Mouse (Mus musculus): ENCODE measurements around the gene Hspb7. TPM values are rescaled to one million over a fixed set of nuclear protein-coding genes. Genes with fewer than 3 reads are reported as not detected.

Hspb7 gene
- polyA plus RNA-seq (2017; shearing (Covaris generic)): not detected

DNA sequence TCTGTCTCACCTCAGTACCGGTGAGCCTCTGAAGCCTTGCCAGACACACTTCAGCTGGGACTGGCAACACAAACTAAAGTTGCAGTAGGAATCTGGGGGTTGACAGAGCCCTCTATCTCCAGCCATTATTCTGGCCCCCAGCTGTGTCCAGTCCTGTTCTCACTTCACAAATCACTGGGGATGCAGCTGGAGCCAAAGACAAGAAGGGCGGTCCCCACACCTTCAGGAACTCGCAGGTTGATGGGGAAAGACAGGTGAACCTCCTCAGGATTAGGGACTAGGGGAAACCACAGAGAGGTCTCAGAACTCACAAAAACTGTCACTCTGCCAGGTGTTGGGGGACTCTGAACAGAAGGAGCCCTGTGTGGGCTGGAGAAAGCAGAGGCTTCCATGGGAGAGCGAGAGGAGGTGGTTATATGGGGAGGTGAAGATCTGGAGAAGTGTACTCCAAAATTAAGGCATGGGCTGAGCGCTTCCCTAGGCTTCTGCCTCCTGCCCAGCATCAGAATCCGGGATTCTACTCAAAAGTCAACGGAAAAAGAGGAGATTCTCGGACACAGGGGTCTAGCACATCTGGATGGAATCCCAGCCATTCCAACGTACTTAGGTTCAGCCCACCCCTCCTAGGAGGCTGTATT, at the start of gene Hspb7:
Hspb7 (plus strand) TSS at position 588 of the 638 bp plus-strand sequence.

DNA sequence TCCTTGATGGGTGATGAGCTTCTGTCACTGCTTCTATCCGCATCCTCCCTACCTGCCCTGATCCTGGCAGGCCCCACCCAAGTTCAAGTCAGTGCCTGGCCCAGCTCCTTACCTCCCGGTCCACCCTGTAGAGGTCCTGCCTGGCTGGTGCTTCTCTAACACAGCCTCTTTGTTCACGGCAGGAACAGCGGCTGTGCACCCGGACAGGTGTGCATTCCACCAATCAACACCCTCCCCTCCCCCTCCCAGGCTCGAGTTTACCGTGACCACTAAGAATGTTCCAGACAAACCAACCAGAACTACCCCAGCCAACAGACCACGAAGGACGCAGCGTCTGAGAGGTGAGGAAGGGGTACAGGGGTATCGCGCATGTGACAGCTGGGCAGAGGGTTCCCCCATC, 22.0 kb upstream of the Hspb7 start, which contains the start of gene Clcnka:
Clcnka (minus strand) TSS at position 180 of the 400 bp plus-strand sequence.

DNA sequence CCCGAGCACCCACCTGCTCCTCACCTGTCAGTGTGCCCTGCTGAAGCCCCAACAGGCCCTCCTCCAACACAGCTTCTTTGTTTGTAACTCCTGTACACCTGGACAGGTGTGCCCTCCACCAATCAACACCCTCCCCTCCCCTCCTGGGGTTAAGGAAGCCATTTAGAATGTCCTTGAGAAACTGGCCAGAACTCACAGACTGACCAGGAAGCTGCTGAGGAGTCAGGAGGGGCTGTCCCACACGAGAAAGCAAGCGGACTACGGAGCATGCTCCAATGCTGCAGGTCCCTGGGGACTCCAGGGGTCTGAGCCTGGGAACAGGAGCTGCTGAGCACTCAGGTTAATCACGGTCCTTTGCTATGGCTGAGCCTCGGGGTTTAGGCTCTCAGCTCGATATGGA, 4.7 kb upstream of the Hspb7 start, which contains the start of gene Clcnkb:
Clcnkb (minus strand) TSS at position 91 of the 400 bp plus-strand sequence.

DNA sequence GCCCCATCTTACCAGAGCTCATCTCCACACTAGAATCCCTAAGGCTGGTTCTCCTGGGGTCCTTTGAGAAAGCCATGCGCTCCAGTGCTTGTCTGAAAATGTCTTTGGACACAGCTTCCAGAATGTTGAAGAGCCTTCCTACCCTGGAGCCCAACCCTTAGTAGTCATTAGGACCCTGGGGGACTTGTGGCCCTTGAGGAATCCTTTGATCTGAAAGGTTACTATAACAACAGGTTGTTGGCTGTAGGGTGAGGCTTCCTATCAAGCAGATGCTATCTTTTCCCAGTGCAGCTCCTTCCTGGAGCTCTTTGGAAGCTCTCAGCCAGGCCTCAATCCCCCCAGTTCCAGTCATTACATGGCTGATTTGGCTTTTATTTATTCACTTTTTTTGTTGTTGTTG, 15.4 kb downstream of the Hspb7 start, which contains the start of gene Srarp:
Srarp (minus strand) TSS at position 132 of the 400 bp plus-strand sequence.

DNA sequence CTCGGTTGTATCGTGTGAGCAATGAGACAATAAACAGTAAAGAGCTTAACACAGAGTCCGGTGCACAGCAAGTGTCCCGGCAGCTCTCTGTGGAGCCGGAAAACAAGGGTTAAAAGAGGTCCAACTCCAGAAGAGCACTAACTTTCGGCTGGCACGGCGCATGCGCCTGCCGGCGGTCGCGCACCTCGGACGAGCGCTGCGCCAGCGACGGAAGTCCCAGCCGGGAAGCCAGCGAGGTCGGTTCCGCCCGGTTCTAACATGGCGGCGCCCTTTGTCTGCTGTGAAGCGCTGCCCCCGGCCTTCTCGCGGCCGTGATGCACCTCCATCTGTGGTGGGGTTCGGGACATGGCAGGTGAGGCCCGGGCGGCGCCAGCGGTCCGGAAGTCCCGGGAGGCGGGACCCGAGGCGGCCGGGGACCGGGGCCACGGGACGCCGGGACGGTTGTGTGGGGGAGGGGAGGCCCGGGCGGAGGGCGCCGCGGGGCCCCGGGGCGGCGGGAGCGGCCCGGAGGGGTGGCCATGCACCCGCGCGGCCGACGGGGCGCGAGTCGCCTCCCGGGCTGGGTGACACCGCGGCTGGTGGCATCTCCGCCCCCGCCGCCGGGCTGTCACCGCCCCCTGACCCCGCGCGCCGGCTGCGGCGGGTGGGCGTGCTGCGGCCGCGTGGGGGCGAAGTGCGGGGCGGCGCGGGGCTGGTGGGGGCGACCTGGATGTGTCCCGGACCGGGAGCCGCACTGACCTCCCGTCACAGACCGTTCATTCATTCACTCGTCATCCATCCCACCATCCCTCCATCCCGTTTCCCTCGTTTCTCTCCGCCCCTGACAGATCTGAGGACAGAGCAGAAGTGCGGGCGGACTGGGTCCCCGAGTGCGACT, 24.1 kb downstream of the Hspb7 start, which contains the start of gene Zbtb17:
Zbtb17 (plus strand) TSS at position 204 of the 877 bp plus-strand sequence.

Other genes starting within 250 kb of the Hspb7 start
- 1 to 10 TPM; 3.4 to 4.1 TPM for gene Rsg1, start 206.8 kb upstream of the Hspb7 start, polyA plus RNA-seq (2017; shearing (Covaris generic))
- gene Arhgef19, start 181.3 kb upstream of the Hspb7 start, polyA plus RNA-seq (2017; shearing (Covaris generic)): 1 to 10 TPM in 1 of 2 experiments, under 1 TPM in 1; 0.14 to 1.0 TPM
- under 1 TPM in 1 of 2 experiments, not detected in 1; 0.36 TPM for gene Epha2, start 119.5 kb upstream of the Hspb7 start, polyA plus RNA-seq (2017; shearing (Covaris generic))
- gene Fam131c, start 52.6 kb upstream of the Hspb7 start, polyA plus RNA-seq (2017; shearing (Covaris generic)): not detected
- not detected for gene Clcnka, start 22.1 kb upstream of the Hspb7 start, polyA plus RNA-seq (2017; shearing (Covaris generic))
- gene Clcnkb, start 4.8 kb upstream of the Hspb7 start, polyA plus RNA-seq (2017; shearing (Covaris generic)): 1 to 10 TPM; 1.1 to 4.0 TPM
- not detected for gene Srarp, start 15.3 kb downstream of the Hspb7 start, polyA plus RNA-seq (2017; shearing (Covaris generic))
- gene Zbtb17, start 23.9 kb downstream of the Hspb7 start, polyA plus RNA-seq (2017; shearing (Covaris generic)): 10 to 100 TPM; 32.3 to 40.1 TPM
- gene Spen, start 117.8 kb downstream of the Hspb7 start, polyA plus RNA-seq (2017; shearing (Covaris generic)): 10 to 100 TPM; 37.0 to 42.9 TPM
- gene Fblim1, start 185.3 kb downstream of the Hspb7 start, polyA plus RNA-seq (2017; shearing (Covaris generic)): 1 to 10 TPM in 1 of 2 experiments, under 1 TPM in 1; 0.18 to 1.5 TPM
- under 1 TPM; 0.13 to 0.26 TPM for gene Tmem82, start 197.9 kb downstream of the Hspb7 start, polyA plus RNA-seq (2017; shearing (Covaris generic))
- under 1 TPM; 0.31 to 0.42 TPM for gene Slc25a34, start 203.0 kb downstream of the Hspb7 start, polyA plus RNA-seq (2017; shearing (Covaris generic))
- 10 to 100 TPM; 12.2 to 14.7 TPM for gene Plekhm2, start 244.1 kb downstream of the Hspb7 start, polyA plus RNA-seq (2017; shearing (Covaris generic))

All from inflammation-experienced regulatory T-cells (primary cell).